Mouse (Mus musculus) embryonic stem cell, embryonic (primary cell): ENCODE results near the gene Crybg2.

Experiments used
- CTCF ChIA-PET, 4 experiments: fragments of 300-600 bp in 2 of 4; fragments of 350-600 bp in 2 of 4; sonication (Branson Sonifier 250); formaldehyde crosslinking; loops; one replicate each; lab custom pipeline; 2022; ENCODE audit warnings: inconsistent platforms in 2 of 4; lab: Charles Lee
- POLR2A ChIA-PET, 4 experiments: fragments of 300-600 bp in 2 of 4; fragments of 350-600 bp in 2 of 4; sonication (Branson Sonifier 250); formaldehyde crosslinking; loops; one replicate each; lab custom pipeline; 2022; ENCODE audit warnings: antibody characterized with exemption in 4 of 4, inconsistent platforms in 1 of 4; lab: Charles Lee

Gene Crybg2

DNA sequence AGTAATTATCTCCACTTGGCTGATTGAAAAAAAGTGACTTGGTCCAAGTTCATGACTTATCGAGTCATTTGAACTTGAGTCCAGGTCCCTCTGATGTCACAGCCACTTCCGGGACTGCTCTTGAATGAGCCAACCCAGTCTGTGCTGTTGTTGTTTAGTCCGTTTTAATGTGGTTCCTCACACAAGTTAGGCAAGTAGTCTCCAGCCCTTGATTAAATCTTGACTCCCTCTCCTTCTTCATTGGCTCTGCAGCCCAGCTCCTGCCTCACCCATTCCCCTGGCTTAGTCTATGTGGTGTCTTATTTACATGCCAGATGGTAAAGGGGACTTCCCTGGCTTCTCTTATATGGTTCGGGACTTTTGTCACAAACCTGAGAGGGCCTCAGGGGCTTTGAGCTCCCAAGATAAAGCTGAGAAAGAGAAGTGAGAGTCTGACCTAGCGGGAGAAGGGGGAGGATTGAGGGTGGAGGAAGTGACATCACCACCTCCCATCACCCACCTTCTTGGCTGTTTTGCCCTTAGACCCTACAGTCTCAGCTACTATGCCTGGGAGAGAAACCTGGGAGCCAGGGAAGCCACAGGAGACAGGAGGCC lies 36.5 kb downstream of the Crybg2 start:
- POLR2A ChIA-PET, result interaction anchor here in 2 of 4 experiments (0.6 to 3.5 kb wide), 16 partner anchors 9 to 197 kb away, joined by 3 to 17 read pairs (median 3); partner anchors contain the start of gene Sh3bgrl3 (in 1 of the 2)
- CTCF ChIA-PET, result interaction anchor here in 2 of 4 experiments (1.3 to 2.3 kb wide), 3 partner anchors 10 to 61 kb away, joined by 3 to 6 read pairs (median 6); no protein-coding TSS in a partner anchor

DNA sequence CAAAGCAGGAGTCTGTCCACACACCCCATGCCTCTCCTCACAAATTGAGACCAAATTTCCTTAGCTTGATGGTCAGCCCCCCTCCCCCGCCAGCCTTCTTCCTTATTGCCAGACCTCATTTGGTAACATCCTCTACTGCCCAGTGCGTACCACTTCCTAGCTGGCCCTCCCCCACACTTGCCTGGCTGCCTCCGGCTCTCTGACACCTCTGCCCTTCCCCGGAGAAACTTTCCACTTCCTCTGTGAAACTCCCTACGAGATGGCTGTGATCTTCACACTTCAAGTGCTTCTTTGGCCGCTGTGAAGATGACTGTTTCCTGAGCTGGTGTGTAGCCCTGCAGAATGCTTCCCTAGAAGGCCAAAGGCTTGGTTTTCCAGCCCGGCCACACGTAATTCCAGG lies 38.0 kb downstream of the Crybg2 start:
- POLR2A ChIA-PET, result interaction anchor here in 3 of 4 experiments (0.5 to 3.5 kb wide), 16 partner anchors 9 to 336 kb away, joined by 3 to 17 read pairs (median 4); no protein-coding TSS in a partner anchor

DNA sequence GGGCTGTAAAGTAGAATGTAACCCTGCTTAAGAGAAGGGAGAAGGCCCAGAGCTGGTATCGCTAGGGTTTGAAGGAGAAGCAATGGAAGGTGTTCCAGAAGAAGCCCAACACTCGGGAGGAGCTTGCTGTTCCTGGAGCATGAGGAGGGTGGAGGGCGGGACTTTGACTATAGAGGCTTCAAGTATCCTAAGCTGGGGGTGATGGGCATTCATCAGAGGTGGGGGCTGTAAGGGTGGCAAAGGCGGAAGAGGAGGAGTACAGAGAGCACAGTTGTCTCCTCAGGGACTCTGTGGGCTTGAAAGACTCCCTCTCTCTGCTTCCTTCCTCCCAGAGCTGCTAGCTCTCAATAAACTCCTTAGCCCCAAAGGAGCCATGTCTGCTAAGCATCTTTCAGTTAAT lies 39.6 kb downstream of the Crybg2 start:
- ChIA-PET POLR2A (interaction anchor here in 2 of 4 experiments (0.5 to 2.0 kb wide), 14 partner anchors 8 to 529 kb away, joined by 3 to 7 read pairs (median 4); partner anchors contain the start of gene Sh3bgrl3 (in 1 of the 2)), CTCF (interaction anchor here in 3 of 4 experiments (0.7 to 1.2 kb wide), 5 partner anchors 8 to 296 kb away, joined by 3 to 5 read pairs (median 3); partner anchors contain the start of gene Pafah2 (in 1 of the 3))

More for the DNA sequence above, 38.0 kb downstream of the Crybg2 start:
- CTCF ChIA-PET, result interaction anchor here in 3 of 4 experiments (1.0 to 2.3 kb wide), 6 partner anchors 11 to 30 kb away, joined by 4 to 6 read pairs (median 6); partner anchors contain the start of gene Sh3bgrl3 (in 1 of the 3)

DNA sequence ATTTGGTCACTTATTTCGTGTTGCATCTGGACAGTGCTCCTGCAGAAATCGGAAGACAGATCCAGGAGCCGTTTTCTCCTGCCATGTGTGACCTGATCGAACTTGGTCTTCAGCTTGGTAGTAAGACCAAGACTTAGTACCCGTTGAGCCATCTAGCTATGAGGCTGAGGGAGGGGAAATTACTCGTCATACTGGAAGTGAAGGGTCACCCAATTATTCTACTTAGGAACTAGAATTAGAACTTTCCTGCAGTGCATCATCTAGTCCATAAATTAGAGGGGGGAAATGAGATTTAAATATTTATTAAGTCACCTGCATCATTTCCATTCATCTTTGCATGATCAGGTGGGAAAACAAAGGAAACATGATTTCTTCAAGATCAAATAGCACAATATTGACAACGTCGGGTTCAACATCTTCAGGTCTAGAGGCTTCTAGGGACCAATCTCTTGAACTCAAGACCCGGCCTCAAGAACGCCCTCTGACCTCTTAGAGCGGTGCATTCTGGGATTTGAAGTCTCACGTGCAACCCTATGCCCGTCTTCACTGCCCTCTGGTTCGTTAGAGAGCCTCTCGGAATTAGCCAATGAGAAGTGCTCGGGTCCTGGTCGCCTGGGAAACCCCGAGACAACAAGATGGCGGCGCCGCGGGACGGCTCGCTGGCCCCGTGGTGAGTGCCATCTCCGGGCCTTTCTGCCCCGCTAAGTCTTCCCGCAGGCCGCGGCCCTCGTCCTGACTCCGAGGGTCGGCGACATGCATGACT lies 41.5 kb downstream of the Crybg2 start, which contains the start of gene Ubxn11:
Gene Ubxn11, plus strand, starts transcription at position 592 of the 763 bp plus-strand sequence.
- CTCF ChIA-PET, result interaction anchor here in 3 of 4 experiments (0.6 to 1.4 kb wide), 5 partner anchors 10 to 21 kb away, joined by 3 to 6 read pairs (median 3); no protein-coding TSS in a partner anchor
- POLR2A ChIA-PET, result interaction anchor here in 3 of 4 experiments (0.6 to 19.9 kb wide), 16 partner anchors 12 to 294 kb away, joined by 3 to 285 read pairs (median 4); partner anchors contain the start of genes Sh3bgrl3 (in 3 of the 3), Cep85 (in 1 of the 3) and Pafah2 (in 1 of the 3)

DNA sequence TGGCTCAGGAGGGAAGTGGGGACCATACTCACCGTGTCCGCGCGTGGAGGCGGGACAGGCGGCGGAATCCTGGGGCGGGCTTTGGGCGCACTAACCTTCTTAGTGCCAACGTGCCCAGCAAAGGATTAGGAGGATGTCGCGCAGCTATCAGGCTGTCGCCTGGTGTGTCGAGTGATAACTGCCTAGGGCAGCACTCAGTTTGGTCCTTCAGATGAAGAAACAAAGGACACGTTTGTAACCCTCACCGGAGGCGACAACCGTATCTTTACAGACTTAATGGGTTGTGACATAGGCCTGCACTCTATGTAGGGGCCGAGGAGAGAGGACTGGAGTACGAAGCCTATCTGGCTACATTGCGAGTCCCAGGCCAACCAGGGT lies 42.1 kb downstream of the Crybg2 start:
- ChIA-PET POLR2A (interaction anchor here in 3 of 4 experiments (0.6 to 19.9 kb wide), 16 partner anchors 12 to 293 kb away, joined by 3 to 285 read pairs (median 4); partner anchors contain the start of genes Sh3bgrl3 (in 3 of the 3), Cep85 (in 1 of the 3) and Pafah2 (in 1 of the 3)), CTCF (interaction anchor here in 2 of 4 experiments (0.8 to 1.4 kb wide), 4 partner anchors 12 to 21 kb away, joined by 3 to 6 read pairs (median 3); no protein-coding TSS in a partner anchor)

DNA sequence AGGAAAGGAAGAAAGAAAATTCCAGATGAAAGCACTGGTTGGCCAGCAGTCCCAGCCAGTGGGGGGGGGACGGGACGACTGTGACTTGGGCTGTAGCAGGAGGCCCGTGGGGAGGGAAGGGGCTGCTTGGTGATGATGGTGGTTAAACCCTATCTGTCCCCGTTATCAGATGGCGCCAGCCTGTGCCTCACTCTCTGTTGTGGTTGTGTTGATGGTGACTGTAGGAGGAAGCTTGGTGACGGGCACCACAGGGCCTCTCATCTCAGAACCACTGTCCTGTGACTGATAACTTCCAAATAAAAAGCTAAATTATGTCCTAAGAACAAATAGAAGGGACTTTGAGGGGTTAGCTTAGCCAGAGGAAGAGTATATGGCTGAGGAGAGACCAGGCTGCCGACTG lies 45.5 kb downstream of the Crybg2 start:
- ChIA-PET CTCF (interaction anchor here in 3 of 4 experiments (0.7 to 3.1 kb wide), 5 partner anchors 14 to 70 kb away, joined by 3 to 9 read pairs (median 8); no protein-coding TSS in a partner anchor), POLR2A (interaction anchor here in 3 of 4 experiments (0.6 to 19.9 kb wide), 5 partner anchors 16 to 919 kb away, joined by 3 to 285 read pairs (median 4); partner anchors contain the start of gene Sh3bgrl3 (in 2 of the 3))

DNA sequence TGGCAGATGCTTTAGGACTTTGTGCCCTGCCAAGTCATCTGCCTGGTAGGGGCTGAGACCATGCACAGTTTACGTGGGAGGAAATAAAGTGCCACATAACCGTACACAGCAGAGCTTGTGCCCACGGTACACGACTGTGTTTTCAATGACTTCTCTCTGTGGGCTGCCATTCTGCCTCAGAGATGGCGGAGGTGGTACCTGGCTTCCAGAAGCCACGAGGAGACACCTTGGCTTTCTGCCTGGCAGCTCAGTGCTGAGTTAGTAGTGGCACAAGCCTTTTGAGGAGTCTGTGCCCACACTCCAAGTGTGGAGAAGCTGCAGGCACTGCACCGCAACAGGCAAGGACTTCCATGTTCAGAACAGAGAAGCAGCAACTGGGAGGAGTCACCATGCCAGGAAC lies 47.1 kb downstream of the Crybg2 start:
- ChIA-PET POLR2A (interaction anchor here in 3 of 4 experiments (0.8 to 19.9 kb wide), 18 partner anchors 7 to 627 kb away, joined by 3 to 285 read pairs (median 6); partner anchors contain the start of gene Sh3bgrl3 (in 2 of the 3)), CTCF (interaction anchor here (0.5 to 3.1 kb wide), 19 partner anchors 10 to 819 kb away, joined by 3 to 10 read pairs (median 4); partner anchors contain the start of genes Cep85 (in 1 of the 4) and Sh3bgrl3 (in 1 of the 4))

DNA sequence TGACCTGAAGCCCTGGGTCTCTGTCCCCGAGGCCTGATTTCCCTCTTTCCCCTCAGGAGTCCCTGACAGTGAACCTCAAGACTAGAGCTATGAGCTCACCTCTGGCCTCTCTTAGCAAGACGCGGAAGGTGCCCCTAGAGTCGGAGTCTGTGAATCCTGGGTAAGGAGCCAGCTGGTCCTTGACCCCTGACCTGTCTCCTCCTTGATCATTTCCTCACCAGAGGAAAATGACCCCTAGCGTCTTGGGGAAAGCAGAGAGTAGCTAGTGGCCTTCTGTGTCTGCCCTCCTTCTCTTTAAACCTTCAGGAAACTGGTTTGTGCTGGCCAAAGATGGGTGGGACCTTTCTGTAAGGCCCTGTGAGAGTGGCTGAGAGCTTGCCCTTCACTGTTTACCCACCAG lies 47.6 kb downstream of the Crybg2 start:
- CTCF ChIA-PET, result interaction anchor here (0.6 to 3.1 kb wide), 18 partner anchors 9 to 267 kb away, joined by 3 to 10 read pairs (median 4); partner anchors contain the start of genes Cep85 (in 1 of the 4) and Sh3bgrl3 (in 1 of the 4)

DNA sequence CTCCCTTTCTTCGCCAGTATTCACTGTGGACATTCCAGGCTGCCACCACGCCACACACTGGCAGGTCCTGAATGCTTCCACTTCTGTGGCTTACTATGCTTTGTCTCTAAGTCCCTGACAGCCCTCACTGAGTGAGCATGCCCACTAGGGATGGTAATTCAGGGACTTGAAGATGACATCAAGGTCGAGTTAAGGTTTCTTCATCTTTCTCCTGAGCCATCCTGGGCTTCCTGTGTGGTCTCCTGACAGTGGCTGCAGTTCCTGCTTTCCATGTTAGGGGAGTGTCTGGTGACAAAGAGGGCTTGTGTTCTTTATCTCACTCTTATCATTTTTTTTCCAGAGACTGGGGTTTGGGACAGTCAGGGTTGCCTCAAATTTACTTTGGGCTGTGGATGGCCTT lies 50.0 kb downstream of the Crybg2 start:
- CTCF ChIA-PET, result interaction anchor here in 1 of 4 experiments (0.6 kb wide), 1 partner anchor 103 kb away, joined by 4 read pairs; no protein-coding TSS in a partner anchor
- POLR2A ChIA-PET, result interaction anchor here in 3 of 4 experiments (0.6 to 19.9 kb wide), 3 partner anchors 12 to 374 kb away, joined by 4 to 285 read pairs (median 284); partner anchors contain the start of gene Sh3bgrl3 (in 2 of the 3)

More for the DNA sequence above, 47.6 kb downstream of the Crybg2 start:
- POLR2A ChIA-PET, result interaction anchor here in 3 of 4 experiments (0.8 to 19.9 kb wide), 21 partner anchors 8 to 627 kb away, joined by 3 to 285 read pairs (median 5); partner anchors contain the start of genes Sh3bgrl3 (in 2 of the 3) and Cd52 (in 1 of the 3)

DNA sequence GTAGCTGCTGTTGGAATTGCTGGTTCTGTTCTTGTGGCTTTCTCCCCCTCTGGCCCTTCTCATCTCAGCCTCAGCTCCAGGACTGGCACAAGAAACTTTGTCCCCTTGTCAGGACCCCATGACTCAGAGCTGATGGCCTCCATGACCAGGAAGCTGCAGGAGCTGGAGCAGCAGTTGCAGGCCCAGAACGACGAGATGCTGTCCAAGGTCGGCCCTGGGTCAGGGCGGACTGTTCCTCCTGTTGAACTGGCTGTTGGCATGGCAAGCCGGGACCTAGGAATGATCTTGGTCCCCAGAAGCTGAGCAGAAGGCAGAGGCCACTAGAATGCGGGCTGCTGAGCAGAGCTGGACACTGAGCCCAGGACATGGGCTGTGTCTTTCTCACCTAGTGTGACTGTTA lies 51.8 kb downstream of the Crybg2 start:
- ChIA-PET POLR2A (interaction anchor here (0.5 to 19.9 kb wide), 7 partner anchors 8 to 536 kb away, joined by 3 to 285 read pairs (median 9); partner anchors contain the start of gene Sh3bgrl3 (in 2 of the 4)), CTCF (interaction anchor here in 1 of 4 experiments (1.1 to 2.6 kb wide), 5 partner anchors 11 to 77 kb away, joined by 3 to 13 read pairs (median 4); no protein-coding TSS in a partner anchor)

DNA sequence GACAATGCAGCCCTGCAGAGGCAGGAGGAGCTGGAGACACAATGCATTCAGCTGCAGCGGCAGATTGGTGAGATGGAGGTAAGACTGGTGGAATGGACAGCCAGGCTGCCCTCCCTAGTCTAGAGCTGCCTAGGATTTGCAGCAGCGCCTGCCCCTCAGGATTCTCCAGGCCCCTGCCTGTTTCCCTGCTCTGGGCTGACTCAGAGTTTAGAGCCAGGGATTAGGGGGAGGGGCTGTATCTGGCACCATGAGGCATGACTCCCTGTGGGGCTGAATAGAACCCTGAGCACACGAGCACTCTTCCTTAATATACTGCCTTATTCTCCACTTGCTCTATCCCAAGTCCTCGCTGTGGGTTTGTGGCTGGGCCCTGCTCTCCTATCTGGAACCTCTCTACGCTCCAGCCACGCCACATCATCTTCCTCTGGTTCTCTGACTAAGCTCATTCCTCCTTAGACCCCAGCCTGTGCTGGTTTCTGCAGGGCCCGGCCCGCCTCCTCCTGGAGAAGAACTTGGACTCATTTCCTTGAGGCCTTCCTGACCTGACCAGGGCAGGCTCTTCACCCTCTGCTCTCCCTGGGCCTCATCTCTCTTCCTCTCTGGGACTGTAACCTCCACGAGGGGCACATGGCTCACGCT lies 52.9 kb downstream of the Crybg2 start:
- CTCF ChIA-PET, result interaction anchor here in 2 of 4 experiments (1.2 to 2.6 kb wide), 4 partner anchors 10 to 78 kb away, joined by 3 to 13 read pairs (median 4); no protein-coding TSS in a partner anchor
- POLR2A ChIA-PET, result interaction anchor here in 3 of 4 experiments (0.5 to 19.9 kb wide), 16 partner anchors 9 to 213 kb away, joined by 3 to 285 read pairs (median 4); partner anchors contain the start of genes Sh3bgrl3 (in 2 of the 3), Cd52 (in 1 of the 3) and Ubxn11 (in 1 of the 3)

DNA sequence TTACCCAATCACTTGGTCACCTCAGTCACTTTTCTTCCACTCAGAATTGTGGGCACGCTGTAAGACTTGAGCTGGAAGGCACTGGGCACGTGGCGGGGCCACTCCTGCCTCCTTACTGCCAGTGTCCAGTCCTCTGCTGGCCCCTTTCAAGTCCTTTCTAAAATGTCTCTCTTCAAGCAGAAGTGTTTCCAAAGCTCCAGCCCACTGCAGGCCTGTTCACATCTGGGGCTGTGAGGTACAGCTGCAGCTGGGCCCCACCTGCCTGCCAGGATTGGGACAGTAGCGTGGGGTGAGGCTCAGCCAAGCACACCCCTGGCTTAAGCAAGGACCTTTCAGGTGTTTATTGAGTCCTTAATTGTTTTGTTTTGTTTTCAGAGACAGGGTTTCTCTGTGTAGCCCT lies 53.4 kb downstream of the Crybg2 start:
- POLR2A ChIA-PET, result interaction anchor here in 3 of 4 experiments (0.5 to 20.3 kb wide), 18 partner anchors 3 to 214 kb away, joined by 3 to 285 read pairs (median 5); partner anchors contain the start of genes Sh3bgrl3 (in 2 of the 3), Ubxn11 (in 2 of the 3) and Cd52 (in 1 of the 3)
- CTCF ChIA-PET, result interaction anchor here in 2 of 4 experiments (0.7 to 2.6 kb wide), 4 partner anchors 9 to 78 kb away, joined by 3 to 13 read pairs (median 5); no protein-coding TSS in a partner anchor

DNA sequence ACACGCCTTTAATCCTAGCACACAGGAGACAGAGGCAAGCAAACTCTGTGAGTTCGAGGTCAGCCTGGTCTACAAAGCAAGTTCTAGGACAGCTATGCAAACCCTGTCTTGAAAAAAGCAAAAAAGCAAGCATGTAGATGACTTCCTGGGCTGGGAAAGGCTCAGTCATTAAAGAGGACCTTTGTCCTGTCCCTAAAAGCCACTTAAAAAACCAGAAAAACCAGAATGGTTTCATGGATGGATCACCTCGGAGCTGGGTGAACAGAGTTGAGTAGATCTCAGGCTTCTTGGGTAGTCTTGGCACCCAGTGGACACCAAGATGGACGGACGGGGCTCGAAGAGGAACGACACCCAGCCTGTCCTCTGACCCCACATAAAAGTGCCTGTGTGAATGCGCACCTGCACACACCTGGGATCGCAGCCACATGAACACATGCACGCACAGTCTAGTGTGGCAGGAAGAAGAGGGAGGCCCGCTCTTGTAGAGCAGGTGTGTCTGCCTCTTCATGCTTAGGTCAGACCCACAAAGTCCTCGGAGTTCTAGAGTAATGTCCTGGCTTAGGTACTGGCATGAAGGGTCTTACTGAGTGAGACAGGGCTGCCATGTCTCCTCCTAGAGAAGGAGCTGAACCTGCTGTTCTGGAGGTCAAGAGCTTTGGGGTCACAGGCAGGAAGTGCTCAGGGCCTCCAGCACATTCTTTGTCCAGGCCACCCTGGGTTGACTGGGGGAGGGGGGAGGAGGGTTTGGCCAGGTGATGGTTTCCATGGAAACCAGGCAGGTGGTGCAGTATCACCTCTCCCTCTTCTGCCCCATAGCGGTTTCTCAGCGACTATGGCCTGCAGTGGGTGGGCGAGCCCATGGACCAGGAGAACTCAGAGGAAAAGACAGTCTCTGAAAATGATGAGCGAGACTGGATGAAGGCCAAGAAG lies 54.9 kb downstream of the Crybg2 start:
- CTCF ChIA-PET, result interaction anchor here in 3 of 4 experiments (0.5 to 1.6 kb wide), 13 partner anchors 8 to 1582 kb away, joined by 3 to 8 read pairs (median 3); partner anchors contain the start of genes Atpif1 (in 1 of the 3) and Pafah2 (in 1 of the 3)

DNA sequence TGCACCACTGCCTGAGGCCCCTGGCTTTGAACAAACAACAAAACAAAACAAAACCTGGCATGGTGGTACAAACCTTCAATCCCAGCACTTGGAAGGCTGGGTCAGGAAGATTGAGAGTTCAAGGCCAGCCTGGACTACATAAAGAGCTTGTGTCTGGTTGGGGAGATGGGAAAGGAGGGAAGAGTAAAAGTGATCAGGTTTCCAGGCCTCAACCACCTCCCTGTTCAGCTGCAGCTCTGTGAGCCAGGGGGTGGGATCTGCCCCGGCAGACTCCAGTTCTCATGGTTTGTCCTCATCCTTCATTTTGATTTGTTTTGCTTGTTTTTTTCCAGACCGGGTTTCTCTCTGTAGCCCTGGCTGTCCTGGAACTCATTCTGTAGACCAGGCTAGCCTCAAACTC lies 55.9 kb downstream of the Crybg2 start:
- ChIA-PET CTCF (interaction anchor here in 2 of 4 experiments (0.6 to 1.4 kb wide), 5 partner anchors 24 to 1818 kb away, joined by 3 to 4 read pairs (median 3); partner anchors contain the start of gene Pafah2 (in 1 of the 2)), POLR2A (interaction anchor here in 3 of 4 experiments (0.6 to 20.3 kb wide), 22 partner anchors 5 to 513 kb away, joined by 3 to 285 read pairs (median 6); partner anchors contain the start of genes Sh3bgrl3 (in 2 of the 3), Cd52 (in 1 of the 3), Cep85 (in 1 of the 3) and Ubxn11 (in 1 of the 3))

More for the DNA sequence above, 54.9 kb downstream of the Crybg2 start:
- POLR2A ChIA-PET, result interaction anchor here in 3 of 4 experiments (0.6 to 20.3 kb wide), 31 partner anchors 4 to 1911 kb away, joined by 3 to 285 read pairs (median 4); partner anchors contain the start of genes Ubxn11 (in 3 of the 3), Sh3bgrl3 (in 2 of the 3) and Cep85 (in 1 of the 3)
